Mouse (Mus musculus): Measurements from ENCODE around the gene Tnfrsf21. TPM values are rescaled to one million over a fixed set of nuclear protein-coding genes. Genes with fewer than 3 reads are reported as not detected.
A peak's percentile ranks its signal among the peaks of the same experiment; 100 is the strongest.

Tnfrsf21 gene
- polyA plus RNA-seq, 1 experiment from 2014 or later, result 26.0 TPM

DNA sequence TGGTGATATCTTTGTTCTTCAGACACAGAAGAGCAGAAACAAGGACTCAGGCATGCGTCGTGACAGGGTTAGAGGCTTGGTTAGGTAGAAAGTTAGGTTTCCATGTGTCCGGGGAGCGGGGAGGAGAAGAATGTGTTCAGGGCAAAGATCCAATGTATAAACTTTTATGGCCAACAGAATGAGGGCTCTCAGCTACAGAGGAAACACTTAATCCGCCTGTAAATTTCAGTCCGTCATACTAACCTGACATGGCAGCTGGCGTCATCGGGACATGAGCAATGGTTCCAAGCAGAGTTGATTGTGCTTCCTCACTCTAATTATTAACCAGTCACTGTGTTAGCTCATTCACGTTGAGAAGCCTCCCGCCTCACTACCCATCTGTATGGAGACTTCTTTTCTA, 100.4 kb downstream of the Tnfrsf21 start:
- no peaks in the 10 kb centered on the region for H3K27me3 ChIP-seq (replicated peaks; ENCODE audit: control insufficient read depth, insufficient read depth, low read length)
- ATAC-seq (ENCODE audit: low read depth) (no peak), DNase-seq (ENCODE audit: low spot score) (peak; percentile 25)
- H3K36me3 ChIP-seq (ENCODE audit: control insufficient read depth, insufficient read depth, low read length), result no peaks in the 10 kb centered on the region
- no peaks in the 10 kb centered on the region for H3K4me1 ChIP-seq (ENCODE audit: control insufficient read depth, insufficient read depth, low read length)
- H3K9me3 ChIP-seq (ENCODE audit: control insufficient read depth, low read length), result no peaks in the 10 kb centered on the region
- no peak overlapping the region for H3K4me2 ChIP-seq (ENCODE audit: low read depth, low read length)
- no peak overlapping the region for H3K9ac ChIP-seq (ENCODE audit: low read depth, low read length)
- no peak overlapping the region for H3K27ac ChIP-seq (replicated peaks; ENCODE audit: low read depth, low read length)
- no peak overlapping the region for H3K4me3 ChIP-seq (ENCODE audit: low read depth, low read length)
- WGBS, result 76% methylated on average over 10 of the region's 10 CpGs

DNA sequence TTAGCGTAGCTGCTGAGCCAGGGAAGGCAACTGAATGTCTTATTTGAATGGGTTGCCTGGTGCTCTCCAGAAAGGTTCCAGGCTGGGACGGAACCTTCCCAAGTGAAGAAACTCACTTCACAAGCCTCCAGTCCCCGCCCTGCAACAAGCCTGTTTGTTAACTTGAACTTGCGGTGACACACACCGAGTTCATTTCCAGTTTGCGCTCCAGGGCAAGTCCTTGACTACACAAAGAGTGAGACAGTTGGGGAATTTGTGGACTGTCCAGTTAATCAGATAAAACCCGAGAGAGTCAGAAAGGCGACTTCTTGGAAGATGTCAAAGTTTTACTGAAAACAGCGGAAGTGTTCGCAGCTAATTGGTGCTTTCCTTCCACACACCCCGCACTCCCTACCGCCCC, 103.1 kb downstream of the Tnfrsf21 start:
- Histone ChIP-seq H3K27ac (replicated peaks; ENCODE audit: low read depth, low read length) (no peak overlapping the region), H3K4me1 (ENCODE audit: control insufficient read depth, insufficient read depth, low read length) (no peaks in the 10 kb centered on the region), H3K4me3 (ENCODE audit: low read depth, low read length) (no peak overlapping the region), H3K36me3 (ENCODE audit: control insufficient read depth, insufficient read depth, low read length) (no peaks in the 10 kb centered on the region), H3K27me3 (replicated peaks; ENCODE audit: control insufficient read depth, insufficient read depth, low read length) (no peaks in the 10 kb centered on the region), H3K9me3 (ENCODE audit: control insufficient read depth, low read length) (no peaks in the 10 kb centered on the region), H3K4me2 (ENCODE audit: low read depth, low read length) (no peak overlapping the region), H3K9ac (ENCODE audit: low read depth, low read length) (no peak overlapping the region)
- WGBS, result 70% methylated on average over 12 of the region's 12 CpGs
- ATAC-seq (ENCODE audit: low read depth), result no peak
- no peak for DNase-seq (ENCODE audit: low spot score)

DNA sequence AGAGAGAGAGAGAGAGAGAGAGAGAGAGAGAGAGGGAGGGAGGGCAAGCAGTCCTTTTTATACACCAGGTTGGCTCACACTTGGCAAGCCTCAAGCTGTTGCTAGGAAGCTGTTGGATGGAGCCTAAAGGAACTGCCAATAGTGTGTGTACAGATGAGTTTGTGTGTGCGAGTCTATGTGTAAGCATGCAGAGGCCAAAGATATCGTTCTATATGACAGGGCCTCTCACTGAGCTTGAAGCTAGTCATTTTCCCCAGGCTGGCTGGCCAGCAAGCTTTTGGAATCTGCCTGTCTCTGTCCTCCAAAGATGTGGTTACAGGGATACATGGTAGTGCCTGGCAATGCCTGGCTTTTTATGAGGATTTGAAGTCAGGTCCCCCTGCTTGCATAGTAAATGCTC, 104.7 kb downstream of the Tnfrsf21 start:
- H3K36me3 ChIP-seq (ENCODE audit: control insufficient read depth, insufficient read depth, low read length), result no peaks in the 10 kb centered on the region
- DNase-seq (ENCODE audit: low spot score), result no peak
- no peak overlapping the region for H3K4me2 ChIP-seq (ENCODE audit: low read depth, low read length)
- H3K27me3 ChIP-seq (replicated peaks; ENCODE audit: control insufficient read depth, insufficient read depth, low read length), result no peaks in the 10 kb centered on the region
- 89% methylated on average over 2 of the region's 2 CpGs for WGBS
- no peak for ATAC-seq (ENCODE audit: low read depth)
- H3K27ac ChIP-seq (replicated peaks; ENCODE audit: low read depth, low read length), result no peak overlapping the region
- H3K9ac ChIP-seq (ENCODE audit: low read depth, low read length), result no peak overlapping the region
- H3K9me3 ChIP-seq (ENCODE audit: control insufficient read depth, low read length), result no peaks in the 10 kb centered on the region
- no peaks in the 10 kb centered on the region for H3K4me1 ChIP-seq (ENCODE audit: control insufficient read depth, insufficient read depth, low read length)
- no peak overlapping the region for H3K4me3 ChIP-seq (ENCODE audit: low read depth, low read length)

DNA sequence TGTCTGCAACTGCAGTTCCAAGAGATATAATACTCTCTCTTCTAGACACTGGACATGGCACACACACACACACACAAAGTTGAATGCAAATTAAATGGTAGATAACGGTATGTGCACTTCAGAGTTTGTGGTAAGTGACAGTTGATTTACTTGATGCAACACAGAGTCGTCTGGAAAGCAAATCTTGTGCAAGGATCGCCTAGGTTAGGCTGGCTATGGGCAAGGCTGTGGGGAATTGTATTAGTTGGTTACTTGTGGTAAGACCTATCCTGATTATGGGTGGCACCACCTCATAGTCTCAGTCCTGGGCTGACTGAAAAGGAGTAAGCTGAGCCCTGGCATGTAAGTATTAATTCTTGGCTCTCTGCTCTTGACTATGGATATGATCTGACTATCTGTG, 112.0 kb downstream of the Tnfrsf21 start:
- Histone ChIP-seq H3K9me3 (ENCODE audit: control insufficient read depth, low read length) (no peaks in the 10 kb centered on the region), H3K27ac (replicated peaks; ENCODE audit: low read depth, low read length) (no peak overlapping the region), H3K36me3 (ENCODE audit: control insufficient read depth, insufficient read depth, low read length) (no peaks in the 10 kb centered on the region), H3K4me2 (ENCODE audit: low read depth, low read length) (no peak overlapping the region), H3K4me3 (ENCODE audit: low read depth, low read length) (no peak overlapping the region), H3K4me1 (ENCODE audit: control insufficient read depth, insufficient read depth, low read length) (no peaks in the 10 kb centered on the region), H3K27me3 (replicated peaks; ENCODE audit: control insufficient read depth, insufficient read depth, low read length) (no peaks in the 10 kb centered on the region), H3K9ac (ENCODE audit: low read depth, low read length) (no peak overlapping the region)
- 73% methylated on average over 3 of the region's 3 CpGs for WGBS
- ATAC-seq (ENCODE audit: low read depth) (no peak), DNase-seq (ENCODE audit: low spot score) (no peak)

DNA sequence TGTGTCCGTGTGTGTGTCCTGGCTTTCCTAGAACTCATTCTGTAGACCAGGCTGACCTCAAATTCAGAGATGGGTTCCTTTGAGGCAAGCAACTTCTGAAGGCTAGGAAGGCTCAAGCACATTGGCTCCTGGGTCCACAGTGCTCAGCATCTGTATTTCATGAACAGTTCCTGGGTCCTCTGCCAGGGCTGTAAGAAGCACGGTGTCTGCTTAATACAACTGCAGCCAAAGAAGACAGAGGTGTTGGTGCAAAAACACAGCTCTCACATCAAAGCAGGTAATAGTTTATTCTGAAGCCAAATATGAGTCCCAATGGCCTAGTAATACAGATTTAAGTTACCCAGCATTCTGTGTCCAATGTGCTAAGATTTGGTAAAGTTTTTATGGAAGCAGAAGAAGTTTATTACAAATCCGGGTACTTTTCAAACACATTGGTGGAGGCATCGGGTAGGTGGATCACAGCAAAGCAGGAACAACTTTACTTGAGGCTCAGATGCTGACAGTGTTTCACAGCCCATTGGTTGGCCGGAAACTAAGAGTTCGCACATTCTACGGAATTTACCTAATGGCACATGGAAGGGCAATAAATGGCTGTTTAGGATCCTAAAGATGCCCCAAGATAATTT, 112.7 kb downstream of the Tnfrsf21 start:
- ATAC-seq (ENCODE audit: low read depth) (no peak), DNase-seq (ENCODE audit: low spot score) (no peak)
- no peak overlapping the region for H3K27ac ChIP-seq (replicated peaks; ENCODE audit: low read depth, low read length)
- H3K36me3 ChIP-seq (ENCODE audit: control insufficient read depth, insufficient read depth, low read length), result no peaks in the 10 kb centered on the region
- H3K4me3 ChIP-seq (ENCODE audit: low read depth, low read length), result no peak overlapping the region
- no peaks in the 10 kb centered on the region for H3K4me1 ChIP-seq (ENCODE audit: control insufficient read depth, insufficient read depth, low read length)
- H3K9ac ChIP-seq (ENCODE audit: low read depth, low read length), result no peak overlapping the region
- H3K9me3 ChIP-seq (ENCODE audit: control insufficient read depth, low read length), result no peaks in the 10 kb centered on the region
- H3K27me3 ChIP-seq (replicated peaks; ENCODE audit: control insufficient read depth, insufficient read depth, low read length), result no peaks in the 10 kb centered on the region
- 85% methylated on average over 7 of the region's 7 CpGs for WGBS
- H3K4me2 ChIP-seq (ENCODE audit: low read depth, low read length), result no peak overlapping the region

DNA sequence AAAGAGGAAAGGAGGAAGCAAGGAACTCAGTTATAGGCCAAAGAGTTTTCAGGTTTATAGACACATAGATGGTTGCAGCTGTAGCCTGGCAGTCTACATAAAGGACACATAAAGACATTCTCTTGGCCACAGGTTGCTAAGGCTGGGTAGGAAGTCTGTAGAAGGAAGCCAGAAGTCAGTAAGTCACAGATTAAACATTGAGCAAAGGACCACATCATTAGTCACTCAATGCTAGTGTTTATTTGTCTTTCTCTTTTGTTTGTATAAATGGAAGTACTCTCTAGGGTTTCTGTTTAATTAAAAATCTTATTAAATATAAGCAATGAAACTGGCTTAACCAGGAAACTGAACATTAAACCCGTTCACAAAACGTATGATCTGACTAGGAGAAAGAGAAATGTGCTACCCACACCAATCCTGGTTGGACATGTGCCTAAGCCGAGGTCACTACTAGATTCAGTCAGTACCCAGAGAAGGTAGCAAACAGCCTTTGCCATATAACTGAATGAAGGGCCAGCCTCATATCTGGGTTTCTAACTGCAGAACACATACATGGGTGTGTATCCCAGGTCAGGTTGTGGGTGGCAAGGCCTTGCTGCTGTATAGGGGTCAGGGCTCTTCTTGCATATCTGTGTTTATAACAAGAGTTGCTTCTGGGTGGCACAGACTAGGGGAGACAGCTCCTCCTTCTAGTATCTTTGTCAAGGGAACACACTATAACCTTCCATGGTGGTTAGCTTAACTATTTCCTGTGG, 113.9 kb downstream of the Tnfrsf21 start:
- ATAC-seq (ENCODE audit: low read depth) (no peak), DNase-seq (ENCODE audit: low spot score) (no peak)
- H3K4me2 ChIP-seq (ENCODE audit: low read depth, low read length), result no peak overlapping the region
- H3K27ac ChIP-seq (replicated peaks; ENCODE audit: low read depth, low read length), result no peak overlapping the region
- 68% methylated on average over 3 of the region's 3 CpGs for WGBS
- no peaks in the 10 kb centered on the region for H3K27me3 ChIP-seq (replicated peaks; ENCODE audit: control insufficient read depth, insufficient read depth, low read length)
- no peaks in the 10 kb centered on the region for H3K4me1 ChIP-seq (ENCODE audit: control insufficient read depth, insufficient read depth, low read length)
- no peaks in the 10 kb centered on the region for H3K36me3 ChIP-seq (ENCODE audit: control insufficient read depth, insufficient read depth, low read length)
- H3K4me3 ChIP-seq (ENCODE audit: low read depth, low read length), result no peak overlapping the region
- no peak overlapping the region for H3K9ac ChIP-seq (ENCODE audit: low read depth, low read length)
- no peaks in the 10 kb centered on the region for H3K9me3 ChIP-seq (ENCODE audit: control insufficient read depth, low read length)

DNA sequence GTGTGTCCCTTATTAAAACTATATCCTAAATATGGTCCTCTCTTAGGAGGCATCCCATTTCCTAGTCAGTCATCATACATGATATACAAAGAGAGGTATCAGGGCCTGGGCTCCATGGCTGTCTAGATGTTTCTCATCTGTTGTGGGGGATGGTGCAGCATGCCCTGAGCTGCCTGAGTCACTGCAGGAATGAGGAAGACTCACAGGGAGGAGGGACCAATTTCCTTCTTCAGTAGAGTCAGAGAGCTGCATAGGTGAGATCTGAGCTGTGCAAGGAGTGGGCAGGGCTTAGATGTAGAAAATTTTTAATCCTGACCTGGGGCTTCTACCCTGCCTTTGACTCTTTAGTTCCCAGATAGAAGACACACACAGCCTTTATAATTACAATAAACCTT, 114.5 kb downstream of the Tnfrsf21 start:
- no peaks in the 10 kb centered on the region for H3K36me3 ChIP-seq (ENCODE audit: control insufficient read depth, insufficient read depth, low read length)
- no peaks in the 10 kb centered on the region for H3K9me3 ChIP-seq (ENCODE audit: control insufficient read depth, low read length)
- no peak overlapping the region for H3K27ac ChIP-seq (replicated peaks; ENCODE audit: low read depth, low read length)
- no peak; the same call in 1 of the 2 replicates for ATAC-seq (ENCODE audit: low read depth)
- no peaks in the 10 kb centered on the region for H3K27me3 ChIP-seq (replicated peaks; ENCODE audit: control insufficient read depth, insufficient read depth, low read length)
- no peak for DNase-seq (ENCODE audit: low spot score)
- no peak overlapping the region for H3K9ac ChIP-seq (ENCODE audit: low read depth, low read length)
- no peak overlapping the region for H3K4me2 ChIP-seq (ENCODE audit: low read depth, low read length)
- H3K4me1 ChIP-seq (ENCODE audit: control insufficient read depth, insufficient read depth, low read length), result no peaks in the 10 kb centered on the region
- no peak overlapping the region for H3K4me3 ChIP-seq (ENCODE audit: low read depth, low read length)

DNA sequence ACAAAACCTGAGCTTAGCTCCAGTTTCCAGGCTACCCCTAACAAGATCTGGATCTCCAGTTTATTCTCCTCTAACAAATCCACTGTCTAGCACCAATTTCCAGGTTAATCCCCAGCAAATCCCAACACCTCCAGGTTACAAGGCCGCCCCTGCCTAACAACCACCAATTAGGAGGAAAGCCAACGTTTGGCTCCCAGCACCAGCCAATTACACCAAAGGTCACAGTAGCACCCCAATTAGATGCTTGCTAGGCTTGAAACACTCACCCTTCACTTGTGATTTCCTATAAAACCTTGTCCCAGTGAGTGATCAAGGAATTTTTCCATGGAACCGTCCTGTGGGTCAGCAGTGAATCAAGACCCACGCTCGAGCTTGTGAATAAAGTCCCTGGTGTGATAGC, 116.1 kb downstream of the Tnfrsf21 start:
- no peak overlapping the region for H3K9ac ChIP-seq (ENCODE audit: low read depth, low read length)
- H3K9me3 ChIP-seq (ENCODE audit: control insufficient read depth, low read length), result no peaks in the 10 kb centered on the region
- ATAC-seq (ENCODE audit: low read depth) (no peak), DNase-seq (ENCODE audit: low spot score) (no peak)
- no peaks in the 10 kb centered on the region for H3K27me3 ChIP-seq (replicated peaks; ENCODE audit: control insufficient read depth, insufficient read depth, low read length)
- H3K36me3 ChIP-seq (ENCODE audit: control insufficient read depth, insufficient read depth, low read length), result no peaks in the 10 kb centered on the region
- no peak overlapping the region for H3K4me2 ChIP-seq (ENCODE audit: low read depth, low read length)
- no peak overlapping the region for H3K4me3 ChIP-seq (ENCODE audit: low read depth, low read length)
- no peaks in the 10 kb centered on the region for H3K4me1 ChIP-seq (ENCODE audit: control insufficient read depth, insufficient read depth, low read length)
- H3K27ac ChIP-seq (replicated peaks; ENCODE audit: low read depth, low read length), result no peak overlapping the region
- WGBS, result 76% methylated on average over 5 of the region's 5 CpGs

DNA sequence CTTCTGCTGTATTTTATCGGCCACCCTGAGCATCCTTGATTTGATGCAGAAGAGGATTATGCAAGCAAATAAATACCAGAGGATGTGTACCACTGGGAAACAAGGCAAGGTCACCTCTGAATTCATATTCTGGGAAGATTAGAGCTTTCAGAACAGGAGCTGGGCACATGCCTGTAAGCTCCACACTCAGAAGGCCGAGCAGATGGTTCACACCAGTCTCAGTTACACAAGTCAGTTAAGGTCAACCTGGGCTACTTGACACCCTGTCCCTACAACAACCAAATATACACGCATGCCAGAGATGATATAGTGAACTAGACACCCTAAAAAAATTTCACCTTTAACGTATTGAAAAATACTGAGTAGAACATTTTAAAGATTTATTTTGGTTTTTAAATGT, 116.8 kb downstream of the Tnfrsf21 start:
- Histone ChIP-seq H3K9ac (ENCODE audit: low read depth, low read length) (no peak overlapping the region), H3K36me3 (ENCODE audit: control insufficient read depth, insufficient read depth, low read length) (no peaks in the 10 kb centered on the region), H3K9me3 (ENCODE audit: control insufficient read depth, low read length) (no peaks in the 10 kb centered on the region), H3K4me2 (ENCODE audit: low read depth, low read length) (no peak overlapping the region), H3K27ac (replicated peaks; ENCODE audit: low read depth, low read length) (no peak overlapping the region), H3K4me3 (ENCODE audit: low read depth, low read length) (no peak overlapping the region), H3K4me1 (ENCODE audit: control insufficient read depth, insufficient read depth, low read length) (no peaks in the 10 kb centered on the region), H3K27me3 (replicated peaks; ENCODE audit: control insufficient read depth, insufficient read depth, low read length) (no peaks in the 10 kb centered on the region)
- DNase-seq (ENCODE audit: low spot score), result no peak
- WGBS, result 80% methylated on average over 4 of the region's 4 CpGs
- no peak for ATAC-seq (ENCODE audit: low read depth)

Data from embryonic facial prominence, embryonic 14.5 days (tissue).